Mouse (Mus musculus) ES-Bruce4 (cell line): ENCODE data around the gene Pax6. TPM values are rescaled to one million over a fixed set of nuclear protein-coding genes. Genes with fewer than 3 reads are reported as not detected.

Experiments
- H3K27ac ChIP-seq: 2 replicates; pipeline ENCODE4 v1.5.1; 2012; ENCODE audit warnings: low read length, inconsistent platforms; ENCODE audit not compliant: insufficient read depth
- H3K27me3 ChIP-seq: 2 replicates; pipeline ENCODE4 v1.6.1; 2012; ENCODE audit warnings: mild to moderate bottlenecking, low read length, inconsistent platforms; ENCODE audit not compliant: control insufficient read depth, poor library complexity, insufficient read depth, severe bottlenecking
- H3K36me3 ChIP-seq: 2 replicates; pipeline ENCODE4 v1.6.1; 2012; ENCODE audit warnings: inconsistent platforms, mild to moderate bottlenecking, low read length, moderate library complexity; ENCODE audit not compliant: control insufficient read depth, poor library complexity, insufficient read depth, severe bottlenecking
- H3K4me1 ChIP-seq: one replicate; pipeline ENCODE4 v1.8.1; 2011; ENCODE audit warnings: low read length; ENCODE audit not compliant: control insufficient read depth, insufficient read depth
- H3K4me3 ChIP-seq: 2 replicates; pipeline ENCODE4 v1.5.1; 2011; ENCODE audit warnings: low read depth, mild to moderate bottlenecking, low read length
- H3K9ac ChIP-seq: 2 replicates; pipeline ENCODE4 v1.6.1; 2012; ENCODE audit warnings: low read depth, mild to moderate bottlenecking, inconsistent platforms; ENCODE audit not compliant: poor library complexity, severe bottlenecking
- H3K9me3 ChIP-seq: replicated peaks from 2 replicates; pipeline ENCODE4 v1.6.1; 2012; ENCODE audit warnings: mild to moderate bottlenecking, low read length, inconsistent platforms; ENCODE audit not compliant: control insufficient read depth, poor library complexity, insufficient read depth, severe bottlenecking
- CTCF ChIP-seq: IDR thresholded peaks from one replicate; pipeline ENCODE4 v1.8.1; 2011; ENCODE audit warnings: low read depth, low read length
- EP300 ChIP-seq: IDR thresholded peaks from 2 replicates; pipeline ENCODE4 v1.6.1; 2011; ENCODE audit warnings: low read depth, low read length; ENCODE audit not compliant: insufficient read depth
- POLR2A ChIP-seq: IDR thresholded peaks from one replicate; pipeline ENCODE4 v1.8.1; 2011; ENCODE audit warnings: low read length; ENCODE audit not compliant: insufficient read depth
- polyA plus RNA-seq: library from polyadenylated mRNA; stranded (reverse); fragments of >200 nt; gene quantifications from 2 replicates; pipeline ENCODE4 v1.2.4, GENCODE M21; 2011; ENCODE audit warnings: low read depth; ENCODE audit not compliant: missing spikeins, insufficient read depth, insufficient read length

The Pax6 gene
- polyA plus RNA-seq, 1 experiment, result 2.5 TPM

DNA sequence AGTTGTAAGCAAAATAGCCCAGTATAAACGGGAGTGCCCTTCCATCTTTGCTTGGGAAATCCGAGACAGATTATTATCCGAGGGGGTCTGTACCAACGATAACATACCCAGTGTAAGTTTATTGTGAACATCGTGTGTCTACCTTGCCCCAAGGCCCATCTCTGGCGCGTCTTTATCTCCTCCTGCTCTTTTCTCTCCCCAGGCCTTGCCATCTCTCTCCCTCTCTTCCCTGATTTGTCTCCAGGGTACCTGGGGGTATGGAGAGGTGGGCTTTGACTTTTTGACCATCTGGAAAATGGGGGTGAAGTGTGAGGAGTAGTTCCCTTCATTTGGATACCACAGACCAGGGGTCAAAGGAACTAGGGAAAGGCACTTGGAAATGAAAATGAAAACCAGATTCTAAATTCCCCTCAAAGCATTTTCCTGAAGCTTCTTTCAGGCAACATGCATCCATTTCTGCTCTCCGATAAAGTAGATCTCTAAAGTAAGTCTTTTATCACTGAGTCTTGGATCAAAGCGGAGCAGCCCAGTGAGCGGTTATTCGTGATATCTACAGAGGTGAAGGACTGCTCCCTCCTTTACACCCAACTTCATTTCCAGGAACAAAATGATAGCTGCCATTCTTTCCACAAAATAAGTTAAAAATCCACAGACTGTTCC, 16.4 kb downstream of the Pax6 start:
- H3K27ac ChIP-seq, result no peak overlapping the region
- H3K4me3 ChIP-seq, result no peak overlapping the region
- H3K27me3 ChIP-seq, result peaks cover 25% of the 10 kb centered on the region
- H3K9ac ChIP-seq, result no peak overlapping the region
- no peaks in the 10 kb centered on the region for H3K4me1 ChIP-seq
- TF ChIP-seq POLR2A (no peak), CTCF (no peak), EP300 (no peak)
- H3K36me3 ChIP-seq, result no peaks in the 10 kb centered on the region
- no peaks in the 10 kb centered on the region for H3K9me3 ChIP-seq

DNA sequence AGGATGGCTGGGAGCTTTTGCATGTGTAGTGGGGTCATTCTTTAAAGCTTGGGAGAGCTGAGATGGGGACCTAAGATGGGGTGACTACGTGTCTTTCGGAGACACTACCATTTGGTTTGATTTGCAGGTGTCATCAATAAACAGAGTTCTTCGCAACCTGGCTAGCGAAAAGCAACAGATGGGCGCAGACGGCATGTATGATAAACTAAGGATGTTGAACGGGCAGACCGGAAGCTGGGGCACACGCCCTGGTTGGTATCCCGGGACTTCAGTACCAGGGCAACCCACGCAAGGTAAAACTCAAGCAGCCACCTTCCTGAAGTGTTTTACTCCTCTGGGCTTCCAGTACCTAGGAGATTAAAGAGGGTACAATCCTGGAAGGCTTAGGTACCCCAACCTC, 17.0 kb downstream of the Pax6 start:
- Histone ChIP-seq H3K36me3 (no peaks in the 10 kb centered on the region), H3K9ac (no peak overlapping the region), H3K4me3 (no peak overlapping the region), H3K27ac (no peak overlapping the region), H3K4me1 (no peaks in the 10 kb centered on the region), H3K9me3 (no peaks in the 10 kb centered on the region), H3K27me3 (peaks cover 25% of the 10 kb centered on the region)
- no peak for TF ChIP-seq POLR2A
- TF ChIP-seq EP300, result no peak
- TF ChIP-seq CTCF, result no peak

DNA sequence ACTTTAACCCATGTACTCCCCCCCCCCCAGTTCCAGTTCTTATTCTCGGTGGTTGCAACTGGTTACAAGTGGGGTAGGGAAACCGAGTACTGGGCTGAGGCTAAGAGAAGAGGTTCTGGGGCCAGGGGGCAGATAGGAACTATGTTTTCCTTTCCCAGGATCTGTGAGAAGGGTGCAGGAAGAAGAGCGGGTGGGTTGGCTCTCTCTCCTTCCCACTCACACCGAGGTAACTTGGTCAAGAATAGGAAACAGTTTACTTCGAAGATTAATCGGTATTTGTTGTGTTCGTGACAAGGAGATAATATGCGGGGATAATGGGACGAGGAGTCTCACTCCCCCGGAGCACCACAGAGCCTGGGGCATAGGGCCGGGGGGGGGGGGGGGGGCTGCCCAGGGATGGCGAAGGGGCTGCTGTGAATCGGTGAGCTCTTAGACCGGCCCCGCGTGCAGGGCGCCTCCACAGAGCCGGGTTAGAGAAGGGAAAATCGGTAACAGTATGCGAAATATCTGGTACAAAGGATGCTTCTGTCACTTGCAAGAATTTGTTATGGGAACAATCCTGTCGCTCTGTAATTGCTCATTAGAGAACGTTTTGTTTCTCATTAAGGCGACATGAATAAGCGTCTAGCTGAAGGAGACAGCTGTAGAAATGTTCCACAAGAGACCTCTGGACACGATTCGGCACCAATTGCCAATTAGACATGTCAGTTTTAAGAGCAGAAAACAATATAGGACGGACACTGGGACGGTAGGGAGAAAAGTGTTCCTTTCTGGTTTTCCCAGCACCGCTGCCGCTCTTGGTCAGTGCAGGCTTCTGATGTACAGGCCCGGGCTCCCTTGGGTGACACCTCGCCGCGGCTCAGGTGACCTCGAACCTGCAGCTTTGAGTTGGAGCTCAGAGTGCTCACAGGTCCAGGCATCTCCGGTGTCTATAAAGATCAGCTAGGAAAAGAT, 17.9 kb downstream of the Pax6 start:
- no peaks in the 10 kb centered on the region for H3K9me3 ChIP-seq
- H3K4me1 ChIP-seq, result no peaks in the 10 kb centered on the region
- H3K4me3 ChIP-seq, result no peak overlapping the region
- peaks cover 25% of the 10 kb centered on the region for H3K27me3 ChIP-seq
- no peak for TF ChIP-seq EP300
- TF ChIP-seq CTCF, result no peak
- no peak for TF ChIP-seq POLR2A
- no peak overlapping the region for H3K27ac ChIP-seq
- no peak overlapping the region for H3K9ac ChIP-seq
- H3K36me3 ChIP-seq, result no peaks in the 10 kb centered on the region

DNA sequence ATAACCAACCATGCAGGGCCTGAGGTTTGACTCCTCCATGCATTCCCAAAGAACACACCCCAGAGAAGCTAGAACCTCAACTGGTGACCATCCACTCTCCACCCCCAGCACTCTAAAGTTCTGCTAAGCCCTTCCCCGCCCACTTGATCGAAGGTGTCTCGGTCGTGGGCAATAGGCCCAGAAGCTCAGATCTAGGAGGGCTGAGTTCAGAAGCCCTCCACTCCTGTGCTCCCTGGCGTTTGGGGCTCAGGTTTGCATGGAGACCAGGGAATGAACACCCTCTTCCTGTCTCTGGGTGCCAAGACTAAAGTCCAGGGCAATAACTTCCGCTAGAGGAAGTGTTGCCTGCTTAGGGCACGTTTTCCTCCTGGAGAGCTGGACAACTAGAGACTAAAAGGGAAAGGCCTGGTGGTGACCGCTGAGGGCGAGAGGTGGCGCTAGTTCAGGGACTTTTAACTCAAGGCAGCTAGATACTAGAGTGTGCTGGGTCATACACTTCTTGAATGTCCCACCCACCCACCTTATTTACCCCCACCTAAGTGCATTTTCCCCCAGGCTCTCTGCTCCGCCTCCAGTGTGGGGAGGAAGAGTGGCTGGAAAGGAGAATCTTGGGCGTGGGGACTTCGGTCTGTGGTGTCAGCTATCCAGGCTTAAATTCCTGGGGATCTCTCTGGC, 18.8 kb downstream of the Pax6 start:
- no peaks in the 10 kb centered on the region for H3K4me1 ChIP-seq
- TF ChIP-seq EP300, result no peak
- peak; percentile 61 for TF ChIP-seq CTCF
- no peaks in the 10 kb centered on the region for H3K36me3 ChIP-seq
- no peaks in the 10 kb centered on the region for H3K9me3 ChIP-seq
- H3K4me3 ChIP-seq, result no peak overlapping the region
- H3K27ac ChIP-seq, result no peak overlapping the region
- H3K9ac ChIP-seq, result no peak overlapping the region
- H3K27me3 ChIP-seq, result peaks cover 19% of the 10 kb centered on the region

DNA sequence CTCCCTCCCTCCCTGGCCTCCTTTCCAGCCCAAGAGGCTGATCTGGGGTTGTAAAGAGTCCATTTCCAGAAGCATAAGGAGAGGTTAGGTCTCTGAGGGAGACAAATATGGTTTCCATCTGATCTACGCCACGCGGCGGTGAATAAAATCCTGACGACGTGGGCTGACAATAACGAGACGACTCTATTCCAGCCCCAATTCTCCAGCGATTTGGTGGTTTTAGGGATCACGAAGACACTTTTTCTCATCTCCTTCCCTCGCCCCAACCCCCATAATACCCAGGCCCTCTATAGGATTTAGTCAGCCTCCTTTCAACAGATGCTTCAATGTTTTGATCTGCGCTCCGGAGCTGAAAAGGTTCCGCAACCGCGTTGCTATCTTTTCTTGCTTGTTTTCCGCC, 19.3 kb downstream of the Pax6 start:
- Histone ChIP-seq H3K9ac (no peak overlapping the region), H3K9me3 (no peaks in the 10 kb centered on the region), H3K4me3 (peak overlapping the region; percentile 29), H3K27me3 (peaks cover 16% of the 10 kb centered on the region), H3K27ac (no peak overlapping the region), H3K36me3 (no peaks in the 10 kb centered on the region), H3K4me1 (peaks cover 2% of the 10 kb centered on the region)
- no peak for TF ChIP-seq EP300
- TF ChIP-seq CTCF, result no peak
- no peak for TF ChIP-seq POLR2A
